Mouse (Mus musculus) CH12F3 (cell line): ENCODE data around the gene Fes.

Experiments
- in situ Hi-C: fragments of 300-500 bp; cut with MboI; formaldehyde crosslinking; loops from 2 replicates; pipeline ENCODE4 v1.14.3; 2020; ENCODE audit warnings: low sequenced_read_pairs

The Fes gene

GRCm38 (mm10) chr7:80387633-80388543, at the start of gene Fes:
Fes (minus strand) TSS chr7:80387946.
- in situ Hi-C loops, result loop anchor here (5.0 kb wide), 1 partner anchor 189 kb away; no protein-coding TSS in a partner anchor

GRCm38 (mm10) chr7:80436571-80436970, 48.8 kb upstream of the Fes start:
- in situ Hi-C loops, result no loop called here

DNA sequence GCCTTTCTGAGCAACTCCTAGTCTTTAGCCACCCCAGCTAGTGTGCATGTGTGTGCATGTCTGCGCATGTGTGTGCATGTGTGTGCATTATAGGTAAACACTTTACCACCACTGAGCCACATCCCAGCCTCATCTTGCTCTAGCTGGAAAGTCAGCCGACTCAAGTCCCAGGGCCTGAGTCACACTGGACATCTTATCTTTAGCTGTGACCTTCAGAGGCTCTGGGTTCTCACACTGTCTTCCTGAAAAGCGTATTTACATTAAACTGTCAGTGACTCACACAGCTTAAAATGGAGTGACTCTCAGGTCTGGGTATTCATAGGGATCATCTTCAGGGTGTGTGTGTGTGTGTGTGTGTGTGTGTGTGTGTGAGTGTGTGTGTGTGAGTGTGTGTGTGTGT, 47.8 kb upstream of the Fes start:
- in situ Hi-C loops, result no loop called here

- in situ Hi-C loops, result no loop called here
Observed at GRCm38 (mm10) chr7:80429661-80430060, 41.9 kb upstream of the Fes start.

GRCm38 (mm10) chr7:80427730-80428129, 40.0 kb upstream of the Fes start:
- in situ Hi-C loops, result no loop called here

DNA sequence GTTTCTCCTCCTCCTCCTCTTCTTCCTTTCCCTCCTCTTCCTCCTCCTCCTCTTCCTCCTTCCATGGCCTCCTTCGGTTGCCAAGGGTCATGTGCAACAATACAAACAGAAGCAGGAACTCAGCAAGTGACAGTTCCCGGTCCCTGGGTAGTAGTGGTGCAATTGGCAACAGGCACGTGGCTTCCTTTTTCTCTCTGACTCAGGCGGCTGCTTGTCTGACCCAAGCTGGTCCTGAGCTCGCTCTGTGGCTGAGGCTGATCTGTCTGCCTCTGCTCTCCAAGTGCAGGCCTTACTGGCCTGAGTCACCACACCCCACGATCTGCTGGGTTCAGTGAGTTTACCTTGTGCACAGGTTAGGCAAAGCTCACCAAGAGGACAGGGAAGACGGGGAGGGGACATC, 38.6 kb upstream of the Fes start:
- in situ Hi-C loops, result no loop called here

DNA sequence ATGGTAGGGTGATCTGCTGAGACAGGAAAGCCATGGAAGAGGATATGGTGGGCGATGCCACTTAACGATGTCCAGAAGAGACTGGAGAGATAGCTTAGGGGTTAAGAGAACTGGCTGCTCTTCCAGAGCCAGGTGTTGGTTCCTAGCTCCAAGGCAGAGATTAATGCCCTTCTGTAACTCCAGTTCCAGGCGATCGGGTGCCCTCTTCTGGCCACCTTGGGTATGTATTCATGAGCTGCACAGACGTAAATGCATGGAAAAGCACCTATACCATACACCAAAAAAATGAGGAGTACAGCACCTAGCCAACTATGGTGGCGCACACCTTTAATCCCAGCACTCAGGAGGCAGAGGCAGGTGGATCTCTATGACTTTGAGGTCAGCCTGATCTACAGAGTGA, 37.0 kb upstream of the Fes start:
- in situ Hi-C loops, result no loop called here

- in situ Hi-C loops, result no loop called here
Observed at GRCm38 (mm10) chr7:80422759-80423480, 35.2 kb upstream of the Fes start.

- in situ Hi-C loops, result no loop called here
Observed at GRCm38 (mm10) chr7:80421576-80421975, 33.8 kb upstream of the Fes start.

DNA sequence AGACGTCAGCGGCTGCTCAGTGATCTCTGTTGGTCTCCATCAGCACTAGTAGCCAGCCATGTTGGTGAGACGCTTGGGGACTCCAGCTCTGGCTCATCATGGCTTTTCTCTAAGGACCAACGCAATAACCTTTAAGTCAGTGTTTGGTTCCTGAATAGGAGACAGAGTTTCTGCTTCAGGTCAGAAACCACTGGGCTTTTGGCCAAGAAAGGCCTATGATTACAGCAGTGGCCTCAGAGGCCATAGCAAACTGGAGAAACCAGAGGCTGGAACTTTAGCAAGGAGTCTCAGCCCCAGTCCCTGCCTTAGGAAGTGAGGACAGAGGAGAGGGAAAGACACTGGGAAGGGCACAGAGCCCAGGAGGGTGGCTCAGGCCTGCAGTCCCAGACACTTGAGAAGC, 32.8 kb upstream of the Fes start:
- in situ Hi-C loops, result no loop called here

GRCm38 (mm10) chr7:80419278-80419677, 31.5 kb upstream of the Fes start:
- in situ Hi-C loops, result no loop called here

GRCm38 (mm10) chr7:80418036-80418435, 30.3 kb upstream of the Fes start:
- in situ Hi-C loops, result no loop called here

DNA sequence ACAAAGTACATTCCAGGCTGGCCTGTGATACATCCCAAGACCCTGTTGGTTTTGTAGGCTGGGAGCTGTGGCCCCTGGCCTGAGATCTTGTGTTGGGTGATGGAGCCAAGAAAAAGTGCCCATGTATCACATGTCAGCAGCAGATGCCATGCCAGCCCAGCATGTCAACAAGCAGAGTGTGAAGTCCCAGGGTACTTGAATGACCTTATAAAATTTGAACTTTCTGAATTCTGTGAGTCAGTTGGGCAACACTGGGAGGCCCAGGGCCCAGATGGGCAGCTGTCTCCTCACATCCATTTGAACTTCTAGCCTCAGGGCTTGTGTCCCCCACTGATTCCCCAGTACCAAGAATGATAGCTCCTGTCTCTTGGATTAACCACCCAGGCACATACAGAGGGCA, 29.9 kb upstream of the Fes start:
- in situ Hi-C loops, result no loop called here

GRCm38 (mm10) chr7:80416969-80417368, 29.2 kb upstream of the Fes start:
- in situ Hi-C loops, result no loop called here

- in situ Hi-C loops, result no loop called here
Observed at GRCm38 (mm10) chr7:80414303-80414855, 26.6 kb upstream of the Fes start.

DNA sequence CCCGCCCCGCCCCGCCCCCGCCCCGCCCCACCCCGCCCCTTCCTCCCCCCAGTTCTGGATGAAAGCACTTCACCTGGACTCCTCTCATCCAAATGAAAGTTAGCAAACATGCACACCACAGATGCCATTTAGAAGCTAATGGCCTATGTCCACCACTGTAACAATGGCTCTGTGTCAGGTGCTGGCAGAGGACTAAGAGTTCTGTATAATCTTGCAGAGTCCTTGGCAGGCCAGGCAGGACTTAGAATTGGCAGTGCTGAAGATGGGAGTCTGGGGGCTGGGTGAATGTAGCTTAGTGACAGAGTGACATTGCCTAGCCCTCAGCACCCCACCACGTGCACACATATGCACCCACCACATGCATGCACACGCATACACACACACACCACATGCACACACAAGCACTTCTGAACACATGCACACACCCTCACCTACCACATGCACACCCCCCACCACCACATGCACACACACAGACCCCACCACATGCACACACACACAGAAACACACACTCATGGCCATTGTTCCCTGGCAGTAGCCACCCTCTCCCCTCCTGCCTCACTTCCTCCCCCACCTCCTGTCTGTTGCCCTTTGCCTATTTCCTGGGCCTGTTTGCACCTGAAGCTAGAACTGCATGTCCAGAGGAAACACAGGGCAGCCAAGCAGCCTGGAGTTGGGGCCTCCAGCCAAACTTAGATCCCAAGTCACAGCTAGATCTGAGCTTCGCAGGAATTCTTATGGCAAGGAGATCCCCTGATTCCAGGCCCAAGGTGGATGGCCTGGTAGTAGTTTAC, 26.0 kb upstream of the Fes start:
- in situ Hi-C loops, result no loop called here

DNA sequence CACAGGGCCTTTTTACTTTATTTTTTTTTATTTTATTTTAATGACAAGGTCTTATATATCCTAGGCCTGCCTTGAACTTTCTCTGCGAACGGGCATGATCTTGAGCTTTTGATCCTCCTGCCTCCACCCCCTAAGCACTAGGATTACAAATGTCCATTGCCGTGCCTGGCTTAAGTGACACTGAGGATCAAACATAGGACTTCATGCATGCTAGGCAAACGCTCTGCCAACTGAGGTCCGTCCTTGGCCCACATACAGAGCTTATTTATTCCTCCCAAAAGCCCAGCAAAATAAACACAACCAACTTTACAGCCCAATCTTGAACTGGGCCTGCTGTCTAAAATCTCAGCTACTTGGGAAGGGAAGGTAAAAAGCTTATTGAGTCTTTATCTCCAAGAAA, 25.0 kb upstream of the Fes start:
- in situ Hi-C loops, result no loop called here

DNA sequence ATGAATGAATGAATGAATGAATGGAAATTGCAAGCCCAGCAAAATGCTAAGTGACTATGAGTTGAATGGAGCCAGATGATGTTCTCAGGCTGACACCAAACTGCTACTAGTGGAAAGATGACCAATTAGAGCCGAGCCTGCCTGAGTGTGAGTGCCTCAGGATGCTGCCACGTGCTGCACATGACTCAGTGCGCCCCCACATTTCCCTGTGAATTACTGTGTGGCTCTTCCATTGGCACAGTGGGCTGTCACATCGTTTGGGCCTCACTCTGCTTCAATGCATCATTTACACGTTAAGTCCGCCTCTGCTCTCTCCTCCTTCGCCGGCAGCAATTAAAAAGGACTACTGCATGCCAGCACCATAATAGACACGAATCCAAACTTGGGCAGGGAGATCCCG, 24.5 kb upstream of the Fes start:
- in situ Hi-C loops, result no loop called here

DNA sequence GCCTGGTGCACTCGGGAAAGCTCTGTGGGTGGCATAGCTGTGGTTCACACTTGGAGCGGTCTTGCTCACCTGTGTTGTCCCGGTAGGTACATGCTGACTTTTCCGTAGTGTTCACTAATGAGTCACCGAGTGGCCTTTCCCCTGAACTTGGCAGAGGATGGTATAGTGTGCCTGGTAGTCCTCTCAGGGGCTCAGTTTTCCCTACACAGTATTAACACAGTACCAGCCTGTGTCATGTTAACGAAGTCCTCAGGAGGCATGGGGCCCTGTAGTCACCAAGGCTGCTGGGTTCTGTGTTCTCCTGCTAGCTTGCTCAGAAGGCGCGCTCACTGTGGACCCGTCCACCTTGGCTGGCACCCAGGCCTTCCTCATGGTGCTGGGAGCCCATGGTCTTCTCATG, 22.6 kb upstream of the Fes start:
- in situ Hi-C loops, result no loop called here

DNA sequence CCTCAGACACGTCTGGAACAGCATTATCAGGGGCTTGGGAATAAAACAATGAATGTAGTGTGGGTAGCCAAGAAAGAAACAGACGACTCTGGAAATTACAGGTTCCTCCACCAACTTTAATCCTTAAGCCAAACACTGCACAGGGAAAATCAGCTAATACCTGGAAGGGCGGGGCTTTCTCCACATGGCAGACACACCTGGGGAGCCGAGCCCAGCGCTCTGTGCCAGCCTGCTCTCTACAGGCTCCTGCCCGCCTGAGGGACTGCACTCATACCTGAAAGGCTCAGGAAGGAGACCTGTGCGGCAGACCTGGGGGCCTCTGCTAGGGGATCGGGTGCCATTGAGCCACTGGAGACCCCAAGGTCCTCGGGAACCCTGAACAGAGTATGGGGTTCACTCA, 20.0 kb upstream of the Fes start:
- in situ Hi-C loops, result no loop called here

GRCm38 (mm10) chr7:80406186-80406585, 18.4 kb upstream of the Fes start:
- in situ Hi-C loops, result no loop called here
